Mouse (Mus musculus): ENCODE measurements around the gene Sspo.

- TF ChIP-seq MAFK (IDR thresholded peaks at IDR 0.05; ENCODE audit: insufficient read depth, low read depth, low read length) (no peak), CHD2 (IDR thresholded peaks at IDR 0.05; ENCODE audit: low read depth, low read length) (no peak)
Observed at GRCm38 (mm10) chr6:48529261-48529660, 81.2 kb downstream of the Sspo start.

Data from ES-E14 (cell line).